Mouse (Mus musculus): ENCODE results near the gene Rab36. TPM values are rescaled to one million over a fixed set of nuclear protein-coding genes. Genes with fewer than 3 reads are reported as not detected.

Rab36 gene
- total RNA-seq, 2 experiments from 2014 or later, result 37.7 to 39.6 TPM

DNA sequence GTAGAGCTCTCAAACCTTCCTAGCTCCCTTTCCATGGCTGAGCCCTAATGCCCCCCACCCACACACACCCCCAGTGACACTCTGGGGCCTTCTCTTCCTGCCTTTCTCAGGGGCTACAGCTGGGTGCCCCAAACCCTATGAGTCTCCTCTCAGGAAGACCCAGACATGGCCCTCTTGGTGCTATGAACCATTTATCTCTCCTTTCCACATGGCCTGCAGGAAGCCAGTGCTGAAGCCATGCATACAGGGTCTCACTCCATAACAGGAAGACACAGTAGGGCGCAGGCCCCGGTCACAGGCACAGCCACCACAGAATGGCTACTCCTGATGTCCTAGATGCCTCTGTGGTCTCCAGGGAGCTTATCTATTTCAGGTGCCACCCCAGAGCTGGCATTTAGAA, 66.6 kb downstream of the Rab36 start:
- intact Hi-C loops (cut with DNase I), result no loop called here
- no peak for DNase-seq (ENCODE audit: low spot score in 2 of 2)

Other genes starting within 250 kb of the Rab36 start
- gene Gnaz, start 69.9 kb upstream of the Rab36 start, total RNA-seq (2021), result 100 to 1,000 TPM; 159 to 164 TPM
- gene Rsph14, start 4.5 kb upstream of the Rab36 start, total RNA-seq (2021), result 1 to 10 TPM in 1 of 2 experiments, under 1 TPM in 1; 0.93 to 1.1 TPM
- gene Bcr, start 23.5 kb downstream of the Rab36 start, total RNA-seq (2021), result 10 to 100 TPM; 82.9 to 84.1 TPM
- 10 to 100 TPM; 38.8 to 40.2 TPM for gene Specc1l, start 175.0 kb downstream of the Rab36 start, total RNA-seq (2021)